Mouse (Mus musculus) heart, embryonic 14.5 days (tissue): ENCODE data around the gene Gm3138. TPM values are rescaled to one million over a fixed set of nuclear protein-coding genes. Genes with fewer than 3 reads are reported as not detected.
"Not testable (repeated sequence)": the region's sequence is repeated elsewhere in the genome, so short reads cannot be mapped to it uniquely, and the experiment has no call there.

Source experiments
- ATAC-seq: fragments of 200-750 bp; cut with Nextera tagmentation; 2 replicates; pipeline ENCODE4 v1.8.0; 2017; ENCODE audit warnings: low read depth, moderate TSS enrichment; ENCODE audit not compliant: insufficient number of reproducible peaks, insufficient read depth, low FRiP score
- H3K27ac ChIP-seq, 2 experiments: fragments of 200-500 bp in 1 of 2; fragments of 300-500 bp in 1 of 2; sonication (generic) in 1 of 2; replicated peaks in 1 of 2; 2 replicates each; pipeline ENCODE4 v1.5.1; 2012 to 2014; ENCODE audit warnings: low read depth in 2 of 2, low read length in 2 of 2, control low read depth in 1 of 2, mild to moderate bottlenecking in 1 of 2, mixed read lengths in 1 of 2; ENCODE audit not compliant: control insufficient read depth in 1 of 2, insufficient read depth in 1 of 2
- H3K27me3 ChIP-seq: fragments of 300-500 bp; sonication (generic); 2 replicates; pipeline ENCODE4 v1.6.1; 2014; ENCODE audit warnings: mild to moderate bottlenecking, low read length, control low read depth; ENCODE audit not compliant: control insufficient read depth, insufficient read depth
- H3K36me3 ChIP-seq: fragments of 300-500 bp; sonication (generic); 2 replicates; pipeline ENCODE4 v1.6.1; 2014; ENCODE audit warnings: mild to moderate bottlenecking, control low read depth, low read length, mixed read lengths; ENCODE audit not compliant: control insufficient read depth, insufficient read depth
- H3K4me1 ChIP-seq, 2 experiments: fragments of 200-500 bp in 1 of 2; fragments of 300-500 bp in 1 of 2; sonication (generic) in 1 of 2; 2 replicates each; pipeline ENCODE4 v1.6.1; 2012 to 2014; ENCODE audit warnings: low read length in 2 of 2, control low read depth in 1 of 2, mixed read lengths in 1 of 2; ENCODE audit not compliant: control insufficient read depth in 2 of 2, insufficient read depth in 2 of 2
- H3K4me2 ChIP-seq: fragments of 300-500 bp; sonication (generic); 2 replicates; pipeline ENCODE4 v1.6.1; 2014; ENCODE audit warnings: mild to moderate bottlenecking, low read length
- H3K4me3 ChIP-seq, 2 experiments: fragments of 200-500 bp in 1 of 2; fragments of 300-500 bp in 1 of 2; sonication (generic) in 1 of 2; 2 replicates each; pipeline ENCODE4 v1.5.1; 2012 to 2014; ENCODE audit warnings: low read length in 2 of 2, mild to moderate bottlenecking in 2 of 2, control low read depth in 1 of 2, low read depth in 1 of 2, moderate library complexity in 1 of 2; ENCODE audit not compliant: control insufficient read depth in 1 of 2, insufficient read depth in 1 of 2
- H3K9ac ChIP-seq: fragments of 300-500 bp; sonication (generic); 2 replicates; pipeline ENCODE4 v1.6.1; 2014; ENCODE audit warnings: mild to moderate bottlenecking, low read length
- H3K9me3 ChIP-seq: fragments of 300-500 bp; sonication (generic); 2 replicates; pipeline ENCODE4 v1.6.1; 2016; ENCODE audit warnings: low read length, control low read depth; ENCODE audit not compliant: control insufficient read depth
- WGBS: fragments of 180-500 bp; shearing (Covaris S2); extraction: QIAGEN DNeasy Blood & Tissue Kit; methylation state at CpG from one replicate; pipeline ENCODE4 v1.1.7; 2014; 5-methylcytosine and 5-hydroxymethylcytosine counted together
- polyA plus RNA-seq: library from polyadenylated mRNA; unstranded; fragments of >200 nt; fragmentation: Nextera tagmentation; extraction: Ambion mirVana; gene quantifications from 2 replicates; pipeline ENCODE4 v1.2.1, GENCODE M21; 2014

Gm3138 gene
- not detected in 2 replicates for polyA plus RNA-seq

DNA sequence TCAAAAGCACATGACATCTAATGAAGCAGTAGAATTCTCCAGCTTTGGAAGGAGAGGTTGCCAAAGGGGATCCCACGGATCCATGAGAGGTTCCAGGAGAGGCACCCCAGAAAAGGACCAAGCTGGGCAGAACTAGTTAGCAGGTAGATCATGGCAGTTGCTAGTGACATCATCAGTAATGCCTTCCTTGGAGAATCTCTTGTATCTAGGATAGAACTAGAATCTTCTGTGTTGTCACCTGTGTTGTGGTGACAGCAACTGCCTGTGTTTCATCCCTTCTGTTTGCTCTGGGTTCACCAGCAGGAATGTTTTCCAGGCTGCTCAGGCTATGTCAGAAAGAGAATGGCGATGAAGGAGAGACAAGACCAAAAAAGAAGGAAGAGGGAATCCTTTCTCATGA, at the start of gene Gm3138:
TSS of gene Gm3138 (plus strand) at position 301 of the 400 bp plus-strand sequence.
- not testable (repeated sequence) for H3K4me3 ChIP-seq, H3K27me3 ChIP-seq, H3K9ac ChIP-seq, ATAC-seq, H3K4me2 ChIP-seq, H3K27ac ChIP-seq, H3K36me3 ChIP-seq, H3K9me3 ChIP-seq, H3K4me1 ChIP-seq
- no CpG with 5 or more reads among the region's 2 CpGs for WGBS

DNA sequence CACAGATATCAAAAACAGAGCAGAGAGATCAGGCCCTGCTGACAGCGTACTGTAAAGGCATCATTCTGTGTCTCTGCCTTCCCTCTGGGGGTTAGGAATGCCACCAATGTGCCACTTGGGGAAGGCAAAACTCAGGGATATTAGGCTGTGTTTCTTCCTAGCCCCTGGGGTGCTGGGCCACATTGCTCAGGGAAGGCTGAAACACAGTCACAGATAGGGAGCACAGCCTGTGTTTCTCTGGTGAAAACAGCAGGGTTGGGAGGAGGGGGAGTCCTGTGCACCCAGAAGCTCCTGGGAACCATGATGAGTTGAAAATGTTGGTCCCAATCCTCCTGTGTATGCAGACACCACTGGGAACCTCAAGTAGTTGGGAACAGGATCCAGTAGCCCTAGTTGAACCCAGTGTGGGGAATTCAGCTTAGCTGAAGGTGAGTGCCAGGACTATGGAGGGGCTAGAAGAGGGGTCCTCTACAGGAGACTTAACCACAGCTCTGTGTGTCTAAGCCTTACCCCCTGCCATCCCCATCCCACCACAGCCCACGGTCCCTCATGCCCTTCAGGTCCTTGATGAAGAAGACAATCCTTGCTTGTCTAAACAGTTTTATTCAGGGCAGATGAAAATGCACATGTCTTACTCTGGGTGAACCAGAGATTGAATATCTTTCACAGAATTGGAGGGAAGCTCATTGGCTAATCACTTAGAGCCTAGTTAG, 20.0 kb downstream of the Gm3138 start:
- not testable (repeated sequence) for ATAC-seq, H3K27me3 ChIP-seq, H3K9me3 ChIP-seq, H3K4me2 ChIP-seq, H3K27ac ChIP-seq, H3K4me3 ChIP-seq, H3K9ac ChIP-seq, H3K36me3 ChIP-seq, H3K4me1 ChIP-seq
- 77% methylated on average over 2 of the region's 2 CpGs for WGBS

- H3K27me3 ChIP-seq, H3K9me3 ChIP-seq, H3K4me2 ChIP-seq, H3K27ac ChIP-seq, H3K4me3 ChIP-seq, ATAC-seq, H3K36me3 ChIP-seq, H3K4me1 ChIP-seq, H3K9ac ChIP-seq: not testable (repeated sequence)
- 78% methylated on average over 2 of the region's 3 CpGs for WGBS
These were observed 30.4 kb downstream of the Gm3138 start for GRCm38 (mm10) chr14:4279828-4280227.

Other genes with a start within 250 kb of the Gm3138 start
- gene Gm5796, start 225.7 kb upstream of the Gm3138 start, polyA plus RNA-seq: 0.54 and 1.6 TPM in 2 replicates
- not detected in 2 replicates for gene Gm3115, start 165.5 kb upstream of the Gm3138 start, polyA plus RNA-seq
- 3.4 TPM in 1 of 2 replicates, not detected in the other for gene Gm8108, start 139.1 kb upstream of the Gm3138 start, polyA plus RNA-seq
- gene Gm3127, start 84.6 kb upstream of the Gm3138 start, polyA plus RNA-seq: not detected in 2 replicates
- gene Gm2974, start 67.1 kb upstream of the Gm3138 start, polyA plus RNA-seq: 0.26 and 0.27 TPM in 2 replicates
- gene Gm3149, start 67.7 kb downstream of the Gm3138 start, polyA plus RNA-seq: not detected in 2 replicates
- gene 2610042L04Rik, start 85.1 kb downstream of the Gm3138 start, polyA plus RNA-seq: 0.13 and 0.28 TPM in 2 replicates
- 0.15 TPM in 1 of 2 replicates, not detected in the other for gene Gm3159, start 147.9 kb downstream of the Gm3138 start, polyA plus RNA-seq
- gene Gm3164, start 165.8 kb downstream of the Gm3138 start, polyA plus RNA-seq: 0.55 TPM in 1 of 2 replicates, not detected in the other
- not detected in 2 replicates for gene Gm3173, start 181.4 kb downstream of the Gm3138 start, polyA plus RNA-seq
- gene Gm3182, start 232.1 kb downstream of the Gm3138 start, polyA plus RNA-seq: not detected in 2 replicates